Mouse (Mus musculus) urinary bladder, adult 2 months (tissue): ENCODE results near the gene H2al1d. TPM values are rescaled to one million over a fixed set of nuclear protein-coding genes. Genes with fewer than 3 reads are reported as not detected.

Experiments
- polyA plus RNA-seq: library from polyadenylated mRNA; depleted of rRNA; stranded (reverse); fragments of >200 nt; gene quantifications from 2 replicates; pipeline ENCODE4 v1.2.3, GENCODE M21; 2012; rRNA removed

H2al1d gene
- polyA plus RNA-seq, 1 experiment: not detected

Other genes starting within 250 kb of the H2al1d start
- gene H2al1a, start 9.6 kb upstream of the H2al1d start, polyA plus RNA-seq: not detected in 2 replicates
- not detected in 2 replicates for gene H2al1b, start 6.4 kb upstream of the H2al1d start, polyA plus RNA-seq
- not detected in 2 replicates for gene H2al1c, start 3.2 kb upstream of the H2al1d start, polyA plus RNA-seq
- gene H2al1e, start 3.1 kb downstream of the H2al1d start, polyA plus RNA-seq: not detected in 2 replicates
- gene H2al1f, start 6.3 kb downstream of the H2al1d start, polyA plus RNA-seq: not detected in 2 replicates
- not detected in 2 replicates for gene H2al1g, start 9.4 kb downstream of the H2al1d start, polyA plus RNA-seq
- not detected in 2 replicates for gene H2al1h, start 12.7 kb downstream of the H2al1d start, polyA plus RNA-seq
- gene H2al1i, start 15.8 kb downstream of the H2al1d start, polyA plus RNA-seq: not detected in 2 replicates
- gene H2al1j, start 19.0 kb downstream of the H2al1d start, polyA plus RNA-seq: not detected in 2 replicates